Mouse (Mus musculus) small intestine, adult 2 months (tissue): ENCODE results near the gene Atp8b2.

Experiments used
- CTCF ChIP-seq: fragments of 200-500 bp; IDR thresholded peaks from 2 replicates; pipeline ENCODE4 v1.5.1; 2012; ENCODE audit warnings: low read depth, mild to moderate bottlenecking, control low read depth, inconsistent platforms, low read length, moderate library complexity, mixed read lengths; ENCODE audit not compliant: insufficient replicate concordance, insufficient read length; ENCODE audit errors: extremely low read depth
- POLR2A ChIP-seq: fragments of 200-500 bp; IDR thresholded peaks from 2 replicates; pipeline ENCODE4 v1.6.1; 2012; ENCODE audit warnings: low read depth, mild to moderate bottlenecking, control low read depth, inconsistent platforms, low read length, moderate library complexity

- TF ChIP-seq CTCF (no peak), POLR2A (no peak)
Observed at GRCm38 (mm10) chr3:89916622-89917021, 46.7 kb downstream of the Atp8b2 start.
